Mouse (Mus musculus) small intestine, adult 2 months (tissue): ENCODE results near the gene Tjp2. TPM values are rescaled to one million over a fixed set of nuclear protein-coding genes. Genes with fewer than 3 reads are reported as not detected.

ENCODE experiments used
- H3K27ac ChIP-seq: fragments of 200-500 bp; 2 replicates; pipeline ENCODE4 v1.5.1; 2012; ENCODE audit warnings: low read depth, low read length, control low read depth, inconsistent platforms; ENCODE audit not compliant: insufficient read depth
- H3K27me3 ChIP-seq: fragments of 200-500 bp; 2 replicates; pipeline ENCODE4 v1.6.1; 2012; ENCODE audit warnings: mild to moderate bottlenecking, moderate library complexity, low read length, inconsistent platforms; ENCODE audit not compliant: control insufficient read depth, insufficient read depth
- H3K36me3 ChIP-seq: fragments of 200-500 bp; 2 replicates; pipeline ENCODE4 v1.6.1; 2012; ENCODE audit warnings: mild to moderate bottlenecking, low read length, control low read depth, inconsistent platforms; ENCODE audit not compliant: control insufficient read depth, insufficient read depth
- H3K4me1 ChIP-seq: fragments of 200-500 bp; 2 replicates; pipeline ENCODE4 v1.6.1; 2012; ENCODE audit warnings: low read length, inconsistent platforms, mixed read lengths; ENCODE audit not compliant: control insufficient read depth, insufficient read depth, insufficient read length
- H3K4me3 ChIP-seq: fragments of 200-500 bp; 2 replicates; pipeline ENCODE4 v1.5.1; 2012; ENCODE audit warnings: low read depth, mild to moderate bottlenecking, control low read depth, inconsistent platforms, low read length, moderate library complexity
- CTCF ChIP-seq: fragments of 200-500 bp; IDR thresholded peaks from 2 replicates; pipeline ENCODE4 v1.5.1; 2012; ENCODE audit warnings: low read depth, mild to moderate bottlenecking, control low read depth, inconsistent platforms, low read length, moderate library complexity, mixed read lengths; ENCODE audit not compliant: insufficient replicate concordance, insufficient read length; ENCODE audit errors: extremely low read depth
- POLR2A ChIP-seq: fragments of 200-500 bp; IDR thresholded peaks from 2 replicates; pipeline ENCODE4 v1.6.1; 2012; ENCODE audit warnings: low read depth, mild to moderate bottlenecking, control low read depth, inconsistent platforms, low read length, moderate library complexity
- WGBS: fragments of 180-500 bp; shearing (Covaris S2); methylation state at CpG from one replicate; pipeline ENCODE4 v1.1.7; 2018; 5-methylcytosine and 5-hydroxymethylcytosine counted together
- polyA plus RNA-seq: library from polyadenylated mRNA; depleted of rRNA; stranded (reverse); fragments of >200 nt; gene quantifications from 2 replicates; pipeline ENCODE4 v1.2.3, GENCODE M21; 2012

Tjp2 gene
- polyA plus RNA-seq, 1 experiment, result 74.0 TPM

DNA sequence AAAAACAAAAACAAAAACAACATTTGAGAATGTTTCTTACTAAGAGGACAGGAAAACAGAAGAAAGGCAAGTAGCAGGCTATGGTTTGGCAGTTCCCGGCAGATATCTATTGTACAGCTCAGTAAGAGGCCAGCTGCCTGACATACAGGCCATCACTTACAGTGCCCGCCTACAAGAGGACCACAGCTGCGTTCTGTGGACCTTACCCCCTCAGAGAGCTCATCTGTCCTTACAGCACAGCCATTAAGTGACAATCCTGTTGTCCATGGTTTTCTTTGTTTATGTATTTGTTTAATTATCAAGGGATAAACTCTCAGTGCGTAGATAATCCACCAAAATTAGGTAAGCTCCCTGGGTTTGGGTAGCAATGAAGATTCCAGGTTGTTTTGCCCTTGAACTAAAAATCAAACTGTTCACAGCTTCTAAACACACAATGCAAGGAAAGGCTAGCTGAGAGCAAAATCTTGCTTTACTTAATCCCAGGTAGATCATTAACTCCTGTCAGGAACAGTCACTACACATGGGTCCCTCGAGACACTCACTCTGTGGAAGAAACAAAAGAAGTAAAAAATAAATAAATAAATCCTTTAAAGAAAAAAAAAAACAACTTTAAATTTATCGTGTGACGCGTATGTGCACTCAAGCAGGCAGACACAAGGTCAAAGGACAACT lies 69.3 kb downstream of the Tjp2 start:
- WGBS, result 44% methylated on average over 8 of the region's 8 CpGs
- Histone ChIP-seq H3K4me1 (peaks cover 5% of the 10 kb centered on the region), H3K27ac (no peak overlapping the region; the same call in 1 of the 2 replicates), H3K36me3 (peaks cover 3% of the 10 kb centered on the region; the same call in 1 of the 2 replicates), H3K4me3 (no peak overlapping the region), H3K27me3 (no peaks in the 10 kb centered on the region)
- TF ChIP-seq CTCF (no peak), POLR2A (no peak)

DNA sequence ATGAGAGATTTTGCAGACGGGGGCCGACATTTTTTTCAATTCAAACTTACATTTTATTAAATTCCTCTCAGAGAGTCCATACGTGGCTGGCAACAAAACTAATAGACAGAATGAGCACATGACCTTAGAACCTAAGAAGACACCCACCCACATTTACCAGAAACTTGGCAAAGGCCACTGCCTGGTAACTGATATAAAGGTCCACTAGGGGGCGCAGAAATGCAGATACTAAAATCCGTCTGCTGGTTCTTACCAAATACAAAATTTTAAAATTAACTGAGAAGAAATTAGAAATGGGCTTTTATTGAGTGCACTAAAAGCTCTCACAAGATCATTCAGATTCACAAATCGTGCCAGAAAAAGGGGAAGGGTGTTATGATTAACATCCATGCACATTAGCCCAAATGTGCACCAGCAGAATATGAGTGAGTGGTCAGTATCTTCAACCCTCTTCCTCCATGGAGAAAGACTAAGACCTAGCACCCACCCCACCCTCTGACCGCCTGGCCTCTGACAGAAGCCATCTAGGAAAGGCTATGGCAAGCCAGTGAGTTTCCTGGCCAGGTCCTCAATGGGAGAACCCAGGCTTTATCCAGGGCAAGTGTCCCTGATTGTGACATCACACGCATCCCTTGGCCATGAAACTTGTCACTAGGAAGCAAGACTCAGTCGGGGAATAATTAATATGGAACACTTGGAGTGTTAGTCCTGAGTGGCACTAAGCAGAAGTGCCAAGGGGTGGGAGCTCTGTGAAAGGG lies 71.4 kb downstream of the Tjp2 start:
- Histone ChIP-seq H3K27me3 (no peaks in the 10 kb centered on the region), H3K36me3 (peaks cover 3% of the 10 kb centered on the region; the same call in 1 of the 2 replicates), H3K4me3 (no peak overlapping the region), H3K27ac (no peak overlapping the region), H3K4me1 (peaks cover 5% of the 10 kb centered on the region)
- TF ChIP-seq POLR2A (no peak), CTCF (no peak)
- 49% methylated on average over 9 of the region's 9 CpGs for WGBS

DNA sequence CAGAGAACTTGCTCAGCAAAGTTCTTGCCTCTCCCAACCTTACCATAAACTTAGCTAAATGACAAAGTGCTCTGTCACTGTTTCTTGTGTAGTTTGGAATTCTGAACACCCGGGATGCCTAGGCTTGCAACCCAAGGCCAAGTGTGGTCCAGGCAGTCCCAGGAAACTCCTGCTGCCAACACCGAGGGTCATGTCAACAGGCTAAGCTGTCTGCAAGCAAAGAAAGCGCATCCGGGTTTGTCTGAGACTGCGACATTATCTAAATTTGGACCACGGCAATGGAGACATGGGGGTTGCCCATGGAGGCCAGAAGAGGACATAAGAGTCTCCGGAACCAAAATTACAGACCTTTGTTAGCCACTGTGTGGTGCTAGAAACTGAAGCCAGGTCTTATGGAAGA lies 80.8 kb downstream of the Tjp2 start:
- Histone ChIP-seq H3K4me3 (no peak overlapping the region), H3K36me3 (peaks cover 6% of the 10 kb centered on the region), H3K4me1 (no peaks in the 10 kb centered on the region), H3K27ac (no peak overlapping the region), H3K27me3 (no peaks in the 10 kb centered on the region)
- TF ChIP-seq POLR2A (no peak), CTCF (no peak)
- 86% methylated on average over 7 of the region's 7 CpGs for WGBS

- H3K36me3 ChIP-seq, result peaks cover 5% of the 10 kb centered on the region
- H3K4me1 ChIP-seq, result no peaks in the 10 kb centered on the region
- TF ChIP-seq CTCF (no peak), POLR2A (no peak)
- WGBS, result 91% methylated on average over 12 of the region's 12 CpGs
- H3K27me3 ChIP-seq, result no peaks in the 10 kb centered on the region
- H3K27ac ChIP-seq, result no peak overlapping the region
- H3K4me3 ChIP-seq, result no peak overlapping the region
These were observed 82.2 kb downstream of the Tjp2 start for GRCm38 (mm10) chr19:24142621-24143061.

DNA sequence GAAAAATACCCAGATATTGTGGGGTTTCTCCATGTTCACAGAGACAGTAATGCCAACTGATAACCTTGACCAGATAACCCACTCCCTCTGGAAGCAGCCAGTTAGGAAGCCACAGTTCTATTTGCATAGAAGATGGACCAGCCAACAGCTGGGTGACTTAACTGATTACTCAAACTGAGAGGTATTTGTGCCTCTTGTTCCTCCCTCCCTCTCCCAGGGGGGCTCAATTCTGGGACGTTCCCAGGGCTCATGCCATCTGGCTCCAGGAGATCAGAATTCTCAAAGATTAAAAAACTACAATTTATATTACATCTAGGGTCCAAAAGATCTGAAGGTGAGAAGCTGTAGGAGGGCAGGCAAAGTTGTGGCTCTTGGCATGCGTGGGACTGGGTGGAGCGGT lies 84.5 kb downstream of the Tjp2 start:
- no peaks in the 10 kb centered on the region for H3K4me1 ChIP-seq
- H3K27me3 ChIP-seq, result no peaks in the 10 kb centered on the region
- no peak for TF ChIP-seq POLR2A
- TF ChIP-seq CTCF, result no peak
- H3K36me3 ChIP-seq, result peaks cover 10% of the 10 kb centered on the region
- WGBS, result 76% methylated on average over 3 of the region's 3 CpGs
- no peak overlapping the region for H3K27ac ChIP-seq
- no peak overlapping the region for H3K4me3 ChIP-seq

DNA sequence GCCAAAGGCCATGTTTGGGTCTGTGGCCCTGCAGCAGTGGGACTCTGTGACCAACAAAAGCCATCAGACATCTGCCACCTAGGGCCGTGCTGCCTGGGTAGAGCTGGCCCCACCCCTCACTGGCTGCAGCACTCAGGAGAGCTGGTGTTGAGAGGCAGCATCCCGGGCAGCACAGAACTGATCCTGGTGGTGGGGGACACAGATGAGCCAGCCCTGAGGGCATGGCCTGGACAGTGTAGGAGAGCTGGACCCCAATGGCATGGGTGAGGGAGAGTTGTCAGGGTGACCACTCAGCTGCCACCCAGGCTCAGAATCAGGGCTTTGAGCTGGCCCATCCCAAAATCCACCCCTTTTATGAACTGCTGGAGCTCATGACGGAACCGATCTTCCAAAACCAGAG lies 87.4 kb downstream of the Tjp2 start:
- peaks cover 27% of the 10 kb centered on the region for H3K36me3 ChIP-seq
- no peak overlapping the region for H3K27ac ChIP-seq
- WGBS, result 89% methylated on average over 4 of the region's 4 CpGs
- no peak for TF ChIP-seq POLR2A
- no peak for TF ChIP-seq CTCF
- no peaks in the 10 kb centered on the region for H3K27me3 ChIP-seq
- no peaks in the 10 kb centered on the region for H3K4me1 ChIP-seq
- H3K4me3 ChIP-seq, result no peak overlapping the region

DNA sequence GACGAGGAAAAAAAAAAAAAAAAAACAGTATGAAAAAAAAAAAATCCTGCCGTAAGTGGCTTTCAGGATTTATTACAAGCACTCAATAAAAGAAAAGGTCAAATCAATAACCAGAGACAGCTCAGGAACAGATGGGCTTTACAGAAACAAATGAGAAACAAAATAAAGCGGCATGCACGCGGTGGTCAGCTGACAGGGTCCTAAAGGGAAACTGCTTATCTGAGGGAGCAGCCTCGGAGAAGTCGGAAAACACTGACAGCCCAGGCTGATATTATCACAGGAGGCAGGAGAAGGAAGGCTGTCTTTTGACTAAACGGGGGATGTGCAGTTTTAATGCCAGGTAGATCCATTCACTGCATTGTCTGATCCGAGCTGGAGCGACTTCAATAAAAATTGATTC lies 89.8 kb downstream of the Tjp2 start:
- Histone ChIP-seq H3K27me3 (no peaks in the 10 kb centered on the region), H3K27ac (no peak overlapping the region), H3K4me1 (no peaks in the 10 kb centered on the region), H3K36me3 (peaks cover 47% of the 10 kb centered on the region), H3K4me3 (no peak overlapping the region)
- TF ChIP-seq POLR2A, result no peak
- TF ChIP-seq CTCF, result no peak
- WGBS, result 60% methylated on average over 10 of the region's 10 CpGs
